Mouse (Mus musculus): ENCODE results near the gene Alad. TPM values are rescaled to one million over a fixed set of nuclear protein-coding genes. Genes with fewer than 3 reads are reported as not detected.
"Not testable (repeated sequence)": the region's sequence is repeated elsewhere in the genome, so short reads cannot be mapped to it uniquely, and the experiment has no call there.

Alad gene
- polyA plus RNA-seq, 1 experiment: 194 TPM

- DNase-seq: peak; percentile 87
- peak within 1 kb of the TSS; percentile 48; the same call in 1 of the 2 replicates for H3K27ac ChIP-seq (ENCODE audit: insufficient read depth, low read depth, low read length)
- H3K4me3 ChIP-seq (ENCODE audit: insufficient read depth, low read depth, low read length): peak within 1 kb of the TSS; percentile 56
- H3K36me3 ChIP-seq (ENCODE audit: control insufficient read depth, insufficient read depth, low read length): no peaks in the 10 kb centered on the region
- H3K27me3 ChIP-seq (replicated peaks; ENCODE audit: control insufficient read depth, insufficient read depth, low read length): no peaks in the 10 kb centered on the region
- 2% methylated on average over 71 of the region's 71 CpGs for WGBS
- peaks cover 17% of the 10 kb centered on the region for H3K4me1 ChIP-seq (ENCODE audit: control insufficient read depth, insufficient read depth, low read length)
- TF ChIP-seq POLR2A (IDR thresholded peaks at IDR 0.05; ENCODE audit: low read depth, low read length) (no peak), CTCF (conservative IDR thresholded peaks at IDR 0.05; ENCODE audit: insufficient read depth, insufficient read length, low read depth, low read length) (no peak)
These were observed 39.6 kb downstream of the Alad start, which contains the start of gene Bspry for GRCm38 (mm10) chr4:62479937-62480708. TSS of gene Bspry (plus strand) at chr4:62480053.

- not testable (repeated sequence) for H3K27ac ChIP-seq (ENCODE audit: insufficient read depth, low read depth, low read length); DNase-seq; H3K27me3 ChIP-seq (replicated peaks; ENCODE audit: control insufficient read depth, insufficient read depth, low read length); H3K36me3 ChIP-seq (ENCODE audit: control insufficient read depth, insufficient read depth, low read length)
- 9% methylated on average over 11 of the region's 11 CpGs for WGBS
- TF ChIP-seq CTCF (conservative IDR thresholded peaks at IDR 0.05; ENCODE audit: insufficient read depth, insufficient read length, low read depth, low read length): peak; percentile 33
- Histone ChIP-seq H3K4me1 (ENCODE audit: control insufficient read depth, insufficient read depth, low read length) (peaks cover 17% of the 10 kb centered on the region), H3K4me3 (ENCODE audit: insufficient read depth, low read depth, low read length) (peak overlapping the region; percentile 56)
These were observed 40.2 kb downstream of the Alad start for GRCm38 (mm10) chr4:62479593-62479936.

GRCm38 (mm10) chr4:62477542-62478244 is 42.0 kb downstream of the Alad start:
- H3K4me1 ChIP-seq (ENCODE audit: control insufficient read depth, insufficient read depth, low read length): peaks cover 17% of the 10 kb centered on the region
- no peak overlapping the region for H3K4me3 ChIP-seq (ENCODE audit: insufficient read depth, low read depth, low read length)
- no peak for DNase-seq
- no peaks in the 10 kb centered on the region for H3K36me3 ChIP-seq (ENCODE audit: control insufficient read depth, insufficient read depth, low read length)
- H3K27ac ChIP-seq (ENCODE audit: insufficient read depth, low read depth, low read length): no peak overlapping the region
- 90% methylated on average over 6 of the region's 6 CpGs for WGBS
- H3K27me3 ChIP-seq (replicated peaks; ENCODE audit: control insufficient read depth, insufficient read depth, low read length): no peaks in the 10 kb centered on the region
- TF ChIP-seq CTCF (conservative IDR thresholded peaks at IDR 0.05; ENCODE audit: insufficient read depth, insufficient read length, low read depth, low read length) (no peak), POLR2A (IDR thresholded peaks at IDR 0.05; ENCODE audit: low read depth, low read length) (no peak)

DNA sequence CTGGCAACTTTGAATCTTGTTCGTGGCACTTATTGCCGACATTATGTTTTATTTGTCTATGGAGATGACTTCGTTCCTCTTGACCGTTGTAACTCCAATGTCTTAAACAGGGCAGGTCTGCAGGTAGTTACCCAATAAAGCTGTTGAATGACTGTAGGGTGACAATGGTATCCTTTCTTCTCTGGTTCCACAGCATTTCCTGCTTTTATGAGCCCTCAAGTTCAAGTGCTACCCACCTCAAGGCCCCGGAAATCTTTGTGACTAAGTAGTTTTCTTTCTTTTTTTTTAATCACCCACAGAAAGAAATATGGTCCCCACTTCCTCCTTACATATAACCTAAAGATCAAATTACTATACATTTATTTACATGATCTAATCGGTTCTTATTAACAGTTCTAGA is 43.9 kb downstream of the Alad start:
- H3K4me1 ChIP-seq (ENCODE audit: control insufficient read depth, insufficient read depth, low read length): peaks cover 17% of the 10 kb centered on the region
- H3K27ac ChIP-seq (ENCODE audit: insufficient read depth, low read depth, low read length): no peak overlapping the region
- no peaks in the 10 kb centered on the region for H3K27me3 ChIP-seq (replicated peaks; ENCODE audit: control insufficient read depth, insufficient read depth, low read length)
- H3K4me3 ChIP-seq (ENCODE audit: insufficient read depth, low read depth, low read length): no peak overlapping the region
- WGBS: 55% methylated on average over 6 of the region's 6 CpGs
- TF ChIP-seq POLR2A (IDR thresholded peaks at IDR 0.05; ENCODE audit: low read depth, low read length): no peak
- no peak for TF ChIP-seq CTCF (conservative IDR thresholded peaks at IDR 0.05; ENCODE audit: insufficient read depth, insufficient read length, low read depth, low read length)
- no peak for DNase-seq
- H3K36me3 ChIP-seq (ENCODE audit: control insufficient read depth, insufficient read depth, low read length): no peaks in the 10 kb centered on the region

DNA sequence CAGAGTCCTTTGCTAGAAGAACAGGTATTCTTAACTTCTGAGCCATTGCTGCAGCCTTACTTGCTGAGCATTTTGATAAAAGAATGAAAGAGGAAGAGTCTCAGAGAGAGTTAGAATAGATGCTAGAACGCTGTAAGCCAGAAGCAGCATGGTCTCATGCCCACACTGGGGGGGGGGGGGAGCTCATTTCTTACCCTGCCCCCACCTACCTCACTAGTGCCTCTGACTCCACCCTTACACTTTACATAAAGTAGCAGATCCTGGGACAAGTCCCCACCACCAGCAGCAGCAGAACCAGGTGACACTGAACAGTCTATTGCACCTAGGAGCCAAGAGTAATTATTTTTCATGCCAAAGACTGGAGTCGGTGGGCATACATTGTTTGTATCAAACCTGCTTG is 44.6 kb downstream of the Alad start:
- no peak overlapping the region for H3K27ac ChIP-seq (ENCODE audit: insufficient read depth, low read depth, low read length)
- no peak for DNase-seq
- no peaks in the 10 kb centered on the region for H3K27me3 ChIP-seq (replicated peaks; ENCODE audit: control insufficient read depth, insufficient read depth, low read length)
- TF ChIP-seq POLR2A (IDR thresholded peaks at IDR 0.05; ENCODE audit: low read depth, low read length): no peak
- no peak for TF ChIP-seq CTCF (conservative IDR thresholded peaks at IDR 0.05; ENCODE audit: insufficient read depth, insufficient read length, low read depth, low read length)
- no peak overlapping the region for H3K4me3 ChIP-seq (ENCODE audit: insufficient read depth, low read depth, low read length)
- peaks cover 14% of the 10 kb centered on the region for H3K4me1 ChIP-seq (ENCODE audit: control insufficient read depth, insufficient read depth, low read length)
- H3K36me3 ChIP-seq (ENCODE audit: control insufficient read depth, insufficient read depth, low read length): no peaks in the 10 kb centered on the region
- 67% methylated on average over 2 of the region's 2 CpGs for WGBS

GRCm38 (mm10) chr4:62472071-62472470 is 47.6 kb downstream of the Alad start:
- Histone ChIP-seq H3K27me3 (replicated peaks; ENCODE audit: control insufficient read depth, insufficient read depth, low read length) (no peaks in the 10 kb centered on the region), H3K4me1 (ENCODE audit: control insufficient read depth, insufficient read depth, low read length) (peaks cover 11% of the 10 kb centered on the region), H3K27ac (ENCODE audit: insufficient read depth, low read depth, low read length) (no peak overlapping the region), H3K36me3 (ENCODE audit: control insufficient read depth, insufficient read depth, low read length) (no peaks in the 10 kb centered on the region), H3K4me3 (ENCODE audit: insufficient read depth, low read depth, low read length) (no peak overlapping the region)
- no peak for TF ChIP-seq POLR2A (IDR thresholded peaks at IDR 0.05; ENCODE audit: low read depth, low read length)
- no peak for DNase-seq
- WGBS: 93% methylated on average over 2 of the region's 2 CpGs

- H3K4me1 ChIP-seq (ENCODE audit: control insufficient read depth, insufficient read depth, low read length): peaks cover 4% of the 10 kb centered on the region
- H3K4me3 ChIP-seq (ENCODE audit: insufficient read depth, low read depth, low read length): peak within 1 kb of the TSS; percentile 74
- H3K36me3 ChIP-seq (ENCODE audit: control insufficient read depth, insufficient read depth, low read length): no peaks in the 10 kb centered on the region
- no peak for TF ChIP-seq CTCF (conservative IDR thresholded peaks at IDR 0.05; ENCODE audit: insufficient read depth, insufficient read length, low read depth, low read length)
- no peak for TF ChIP-seq POLR2A (IDR thresholded peaks at IDR 0.05; ENCODE audit: low read depth, low read length)
- no peaks in the 10 kb centered on the region for H3K27me3 ChIP-seq (replicated peaks; ENCODE audit: control insufficient read depth, insufficient read depth, low read length)
- H3K27ac ChIP-seq (ENCODE audit: insufficient read depth, low read depth, low read length): no peak within 1 kb of the TSS
- WGBS: under 1% methylated on average over 30 of the region's 30 CpGs
- DNase-seq: peak; percentile 85
These were observed 49.1 kb downstream of the Alad start, which contains the start of gene Wdr31 for GRCm38 (mm10) chr4:62470598-62471051. TSS of gene Wdr31 (minus strand) at chr4:62470896.
